Mouse (Mus musculus) adrenal gland, adult 18-20 months (tissue): ENCODE results near the gene Ephb2. TPM values are rescaled to one million over a fixed set of nuclear protein-coding genes. Genes with fewer than 3 reads are reported as not detected.

Experiments
- DNase-seq, 2 experiments: peaks; one replicate each; pipeline ENCODE4 v3.0.0; 2021 to 2022; ENCODE audit warnings: low spot score in 2 of 2
- total RNA-seq, 2 experiments: library from RNA; stranded (reverse); gene quantifications; 1 replicate in 1 of 2; 2 replicates in 1 of 2; pipeline ENCODE4 v1.2.3; 2021

The Ephb2 gene
- total RNA-seq, 2 experiments from 2014 or later: 16.9 to 22.8 TPM

DNA sequence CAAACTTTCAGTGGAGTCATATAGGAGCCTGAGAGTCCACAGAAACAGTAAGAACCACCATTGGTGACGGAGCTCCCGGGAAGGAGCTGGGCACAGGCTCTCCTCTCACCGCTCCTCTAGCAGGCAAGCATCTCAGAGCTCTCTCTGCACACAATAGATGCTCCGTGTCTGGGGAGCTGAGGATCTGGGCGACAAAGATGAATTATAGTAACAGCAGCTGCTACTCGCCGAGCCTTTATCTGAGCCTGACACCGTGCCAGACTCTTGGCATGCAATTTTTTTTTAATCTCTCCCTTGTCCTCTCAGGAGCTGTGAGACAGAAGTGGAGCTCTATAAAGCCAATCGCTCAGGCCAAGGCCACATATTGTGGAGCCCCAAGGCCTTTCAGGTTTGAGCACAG is 170.7 kb downstream of the Ephb2 start:
- no peak for DNase-seq

GRCm38 (mm10) chr4:136657914-136658313 is 177.9 kb downstream of the Ephb2 start:
- no peak for DNase-seq

- DNase-seq: no peak
These were observed 182.0 kb downstream of the Ephb2 start for GRCm38 (mm10) chr4:136653692-136654234.

- no peak for DNase-seq
These were observed 182.8 kb downstream of the Ephb2 start for GRCm38 (mm10) chr4:136653019-136653418.

GRCm38 (mm10) chr4:136652528-136652910 is 183.3 kb downstream of the Ephb2 start:
- DNase-seq: no peak

GRCm38 (mm10) chr4:136651882-136652527 is 183.8 kb downstream of the Ephb2 start:
- DNase-seq: no peak

- peak in 1 of 2 experiments; percentile 18 for DNase-seq
These were observed 184.4 kb downstream of the Ephb2 start for GRCm38 (mm10) chr4:136651357-136651811.

DNA sequence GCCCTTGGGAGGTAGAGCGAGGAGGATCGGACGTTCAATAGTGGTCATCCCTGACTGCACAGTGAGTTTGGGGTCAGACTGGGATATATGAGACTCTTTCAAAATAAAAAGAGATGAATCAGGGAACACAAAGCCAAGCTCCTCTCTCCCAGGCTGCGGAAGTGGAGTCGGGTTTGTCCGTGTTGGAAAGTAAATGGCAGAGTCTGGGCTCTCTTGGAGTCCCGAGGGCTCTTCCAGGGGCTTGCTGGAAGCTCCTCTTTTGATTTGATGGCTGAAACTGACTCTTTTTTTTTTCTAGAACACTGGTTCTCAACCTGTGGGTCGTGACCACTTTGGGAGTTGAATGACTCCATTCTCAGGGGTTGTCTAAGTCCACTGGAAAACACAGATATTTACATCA is 185.5 kb downstream of the Ephb2 start:
- DNase-seq: no peak

DNA sequence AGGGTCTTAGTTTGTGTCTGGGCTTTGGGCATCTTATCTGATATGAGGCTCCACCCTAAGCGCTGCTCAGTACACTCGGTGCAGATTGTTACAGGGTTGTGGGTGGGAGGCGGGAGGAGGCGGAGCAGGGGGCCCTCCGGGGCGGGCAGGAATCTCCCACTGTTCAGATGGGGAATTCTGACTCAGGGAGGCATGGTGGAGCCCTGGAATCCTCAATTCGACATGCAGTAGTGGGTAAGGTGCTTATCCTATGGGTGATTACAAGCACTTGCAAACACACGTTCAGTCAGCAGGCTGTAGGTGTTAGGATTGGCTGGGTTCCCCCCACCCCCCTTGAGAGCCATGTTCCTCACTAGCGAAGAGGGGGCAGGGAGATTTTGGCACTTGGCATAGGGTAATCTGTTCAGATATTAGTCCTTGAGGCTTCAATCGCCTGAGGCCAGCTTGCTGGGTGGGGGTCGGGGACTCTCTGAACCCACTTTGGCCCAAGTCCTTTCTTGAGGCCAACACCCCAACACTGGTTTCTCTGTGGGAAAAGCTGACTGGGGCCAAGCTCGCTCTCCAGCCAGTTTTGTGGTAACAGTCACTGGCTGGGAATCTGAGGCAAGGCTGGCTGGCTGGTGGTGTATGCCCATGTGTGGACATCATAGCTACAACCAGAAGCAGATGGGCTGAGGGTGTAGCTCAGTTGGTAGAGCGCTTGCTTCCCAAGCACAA is 186.2 kb downstream of the Ephb2 start:
- DNase-seq: no peak

DNA sequence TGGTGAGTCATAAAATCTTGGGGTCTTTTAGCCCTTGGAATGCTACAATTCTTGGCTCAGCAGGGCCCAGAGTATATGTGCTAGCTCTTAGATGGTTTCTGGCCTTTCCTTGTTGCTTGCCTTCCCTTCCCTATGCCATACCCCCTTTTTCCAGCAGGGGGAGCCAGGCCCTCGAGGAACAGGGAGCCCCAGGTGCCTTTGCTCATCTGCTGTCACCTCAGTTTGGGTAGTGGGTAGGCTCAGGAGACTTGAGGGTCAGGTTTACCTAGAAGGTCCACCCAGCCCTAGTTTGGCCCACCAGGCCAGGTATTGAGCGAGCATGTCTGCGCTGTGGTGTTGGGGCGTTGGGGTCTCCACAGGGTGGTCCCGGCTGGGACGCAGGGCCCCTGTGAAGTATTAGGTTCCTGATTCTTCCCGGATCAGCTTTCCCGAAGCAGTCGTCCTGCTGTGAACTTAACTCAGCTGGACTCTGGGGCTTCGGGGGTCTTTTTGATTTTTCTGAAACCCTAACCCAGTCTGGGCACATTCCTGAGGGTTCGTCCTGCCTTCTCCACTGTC is 186.8 kb downstream of the Ephb2 start:
- peak; percentile 83 to 84 for DNase-seq

GRCm38 (mm10) chr4:136638890-136639289 is 196.9 kb downstream of the Ephb2 start:
- no peak for DNase-seq

DNA sequence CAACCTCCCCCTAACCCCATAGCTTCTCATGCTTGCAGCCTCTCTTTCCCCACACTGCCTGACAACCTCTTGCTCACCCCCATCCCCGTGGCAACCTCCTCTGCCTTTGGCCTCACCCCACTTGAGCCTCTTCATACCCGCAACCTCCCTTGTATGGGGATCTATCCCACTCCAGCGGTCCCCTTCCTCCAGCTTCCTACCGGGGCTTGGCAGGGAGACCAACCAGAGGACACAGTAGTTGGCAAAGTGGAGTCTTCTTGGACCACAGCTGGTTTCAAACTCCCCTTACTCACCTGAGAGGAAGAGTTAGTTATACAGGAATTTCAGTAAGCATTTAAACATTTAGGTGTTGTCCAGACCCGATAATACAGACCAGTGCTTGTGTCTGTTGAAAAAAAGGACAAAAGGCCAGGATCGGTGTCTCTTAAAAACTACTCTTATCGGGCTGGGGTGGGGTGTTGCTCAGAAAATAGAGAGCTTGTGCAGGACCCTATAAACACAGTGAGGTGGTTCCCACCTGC is 197.5 kb downstream of the Ephb2 start:
- no peak for DNase-seq

GRCm38 (mm10) chr4:136637563-136638229 is 198.1 kb downstream of the Ephb2 start:
- DNase-seq: no peak

DNA sequence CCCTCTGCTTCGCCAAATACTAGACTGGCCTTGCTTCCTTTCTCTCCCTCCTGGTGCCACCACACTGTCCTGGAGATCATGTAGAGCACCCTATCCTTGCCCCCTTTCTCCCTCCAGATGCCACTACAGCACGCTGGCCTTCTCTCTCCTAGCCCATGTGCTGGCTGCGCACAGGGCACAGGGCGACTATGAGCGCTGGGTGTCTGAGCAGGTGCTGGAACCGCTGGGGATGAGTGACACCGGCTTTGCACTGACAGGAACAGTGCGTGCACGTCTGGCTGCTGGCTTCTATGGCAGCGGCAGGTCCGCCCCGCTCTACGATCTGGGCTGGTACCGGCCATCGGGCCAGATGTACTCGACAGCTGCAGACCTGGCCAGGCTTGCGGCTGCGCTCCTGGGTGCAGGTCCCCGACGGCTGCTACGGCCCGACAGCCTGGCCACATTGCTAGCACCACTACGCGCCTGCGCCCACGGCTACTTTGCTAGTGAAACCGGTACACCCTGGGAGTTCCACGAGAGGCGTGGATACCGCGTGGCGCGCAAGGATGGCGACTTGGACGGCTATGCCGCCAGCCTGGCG is 198.7 kb downstream of the Ephb2 start:
- no peak for DNase-seq

GRCm38 (mm10) chr4:136636511-136636910 is 199.3 kb downstream of the Ephb2 start:
- DNase-seq: no peak

GRCm38 (mm10) chr4:136635995-136636394 is 199.8 kb downstream of the Ephb2 start:
- no peak for DNase-seq

DNA sequence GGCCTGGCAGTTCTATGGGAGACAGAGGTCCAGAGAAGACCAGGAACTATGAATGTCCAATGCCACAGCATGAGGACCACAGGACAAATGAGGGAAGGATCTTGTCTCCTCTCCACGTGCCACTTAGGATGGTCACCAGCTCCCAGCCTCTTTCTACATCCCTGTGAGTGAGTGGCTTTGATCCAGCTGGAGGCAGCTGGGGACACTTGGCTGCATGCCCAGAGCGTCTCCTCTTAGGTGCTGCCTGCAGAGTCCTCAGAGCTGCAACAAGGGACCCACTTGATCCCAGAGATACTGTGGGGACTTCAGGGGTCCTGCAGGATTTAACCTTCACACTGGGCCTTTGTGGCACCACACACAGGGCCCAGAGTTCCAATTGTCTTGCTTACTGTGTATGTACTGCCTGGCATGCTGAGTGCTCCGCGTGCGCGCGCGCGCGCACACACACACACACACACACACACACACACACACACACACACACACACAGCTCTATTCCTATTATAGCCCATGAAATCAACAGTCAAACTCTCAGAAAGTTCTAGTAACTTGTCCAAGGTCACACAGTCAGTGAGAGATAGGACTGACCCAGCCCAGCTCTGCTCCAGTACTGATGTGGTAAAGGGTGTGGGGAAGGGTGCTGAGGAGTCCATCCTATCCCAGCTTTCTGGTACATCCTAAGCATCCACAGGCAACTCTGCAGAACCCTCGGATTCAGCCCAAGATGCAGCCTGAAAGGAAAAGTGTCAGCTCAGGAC is 204.4 kb downstream of the Ephb2 start:
- peak in 1 of 2 experiments; percentile 38 for DNase-seq

DNA sequence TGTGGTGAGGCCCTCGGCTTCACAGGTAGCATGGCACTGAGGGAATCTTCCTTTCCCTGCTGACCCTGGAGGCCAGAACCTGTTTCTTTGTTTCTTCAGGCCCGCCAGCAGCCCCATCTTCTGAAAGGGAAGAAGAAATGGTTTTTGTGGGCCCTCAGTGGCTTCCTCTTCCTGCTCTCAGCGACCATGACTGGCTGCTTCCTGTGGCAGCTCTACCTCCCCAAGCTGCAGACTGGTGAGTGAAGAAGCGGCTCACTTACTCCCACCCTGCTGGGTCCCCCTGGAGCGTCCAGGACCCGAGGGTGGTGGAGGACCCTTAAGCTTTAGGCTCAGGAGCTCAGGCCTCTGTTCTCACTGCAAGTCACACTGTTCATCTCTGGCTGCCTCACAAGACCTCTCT is 209.2 kb downstream of the Ephb2 start:
- no peak for DNase-seq

- no peak for DNase-seq
These were observed 213.4 kb downstream of the Ephb2 start, which contains the start of gene Lactbl1 for GRCm38 (mm10) chr4:136622388-136622787. Gene Lactbl1, plus strand, starts transcription at chr4:136622621.

DNA sequence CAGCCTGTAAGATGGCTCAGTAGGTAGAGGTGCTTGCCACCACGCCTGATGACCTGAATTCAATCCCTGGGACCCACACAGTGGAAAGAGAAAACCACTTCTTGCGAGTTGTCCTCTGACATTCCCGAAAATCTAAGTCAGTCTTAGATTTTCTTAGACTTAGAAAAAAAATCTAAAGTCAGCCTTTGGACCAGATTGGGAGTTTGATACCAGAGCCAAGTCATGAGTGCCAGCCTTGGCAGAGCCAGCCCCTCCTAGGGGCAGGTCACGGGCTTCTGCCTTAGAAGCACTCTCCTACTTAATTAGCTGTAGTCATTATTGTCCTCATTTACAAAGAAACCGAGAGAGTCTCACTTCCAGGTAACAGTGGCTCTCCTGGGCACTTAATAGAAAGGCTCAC is 213.8 kb downstream of the Ephb2 start:
- DNase-seq: no peak
